Comparison of ENCODE assay signal across 12 mouse cellular contexts in genomic region chr7:29341722-29342121, GRCm38 (mm10). TPM values are rescaled to one million over a fixed set of nuclear protein-coding genes. Genes with fewer than 3 reads are reported as not detected.
DNase-seq lines count a peak whose midpoint lies in the region; ATAC-seq and TF ChIP-seq lines count a peak whose summit lies in the region.
"Had no signal": no experiment of that assay in that cellular context is flagged by ENCODE, and none has a peak within 500 bp of the region (broad histone marks: within the 10 kb centered on the region; RNA-seq: fewer than 3 reads in every experiment).

No protein-coding gene starts in this region.

- H3K9me3 ChIP-seq in hindbrain, embryonic 16.5 days (ENCODE audit: control insufficient read depth, low read length), result no peaks in the 10 kb centered on the region
- H3K9me3 ChIP-seq in kidney, embryonic 16.5 days (ENCODE audit: low read length), result no peaks in the 10 kb centered on the region

- peaks cover 9% of the 10 kb centered on the region for H3K4me1 ChIP-seq in cortical plate, adult 2 months (ENCODE audit: control insufficient read depth, insufficient read depth, low read length)
- H3K4me1 ChIP-seq in hindbrain, embryonic 16.5 days (ENCODE audit: control insufficient read depth, insufficient read depth, low read depth, low read length), result peaks cover 9% of the 10 kb centered on the region
- peaks cover 5% of the 10 kb centered on the region; the same call in 1 of the 2 replicates for H3K4me1 ChIP-seq in kidney, embryonic 16.5 days (ENCODE audit: insufficient read depth, low read length)

- no peak for DNase-seq in layer of hippocampus, adult 2 months (ENCODE audit: low spot score in 2 of 2)
- DNase-seq in layer of hippocampus, adult 18-20 months (ENCODE audit: low spot score in 2 of 2), result no peak
- DNase-seq in ES-CJ7 (ENCODE audit: low read depth, low spot score), result peak; percentile 24
- DNase-seq in urinary bladder, adult 2 months (ENCODE audit: low spot score), result no peak
- no peak for DNase-seq in gastrocnemius, postnatal 14 days
- DNase-seq: adrenal gland, adult 2 months; cerebellum, adult 9-10 months; kidney, postnatal 10 days had no signal

- H3K9ac ChIP-seq in hindbrain, embryonic 16.5 days (ENCODE audit: low read depth, low read length), result peak overlapping the region; percentile 31
- H3K9ac ChIP-seq in kidney, embryonic 16.5 days (replicated peaks; ENCODE audit: low read length), result no peak overlapping the region

- H3K27me3 ChIP-seq in hindbrain, embryonic 16.5 days (replicated peaks; ENCODE audit: control insufficient read depth, insufficient read depth, low read length), result no peaks in the 10 kb centered on the region
- peaks cover 15% of the 10 kb centered on the region; the same call in 1 of the 2 replicates for H3K27me3 ChIP-seq in kidney, embryonic 16.5 days (ENCODE audit: insufficient read depth, low read length)

- no peaks in the 10 kb centered on the region; the same call in none of the 2 replicates for H3K36me3 ChIP-seq in hindbrain, embryonic 16.5 days (ENCODE audit: control insufficient read depth, insufficient read depth, low read length)
- H3K36me3 ChIP-seq in kidney, embryonic 16.5 days (ENCODE audit: insufficient read depth, low read length), result peaks cover 7% of the 10 kb centered on the region; the same call in 1 of the 2 replicates

- ATAC-seq in hindbrain, embryonic 16.5 days, result 0 out of 2 replicates have a peak, but pooled peaks have one; percentile 28
- no peak for ATAC-seq in kidney, embryonic 16.5 days (ENCODE audit: low FRiP score, low TSS enrichment)

- no peak for TF ChIP-seq CTCF in layer of hippocampus, adult 2 months (conservative IDR thresholded peaks at IDR 0.05)
- TF ChIP-seq CTCF in cortical plate, adult 2 months (IDR thresholded peaks at IDR 0.05; ENCODE audit: extremely low read depth, insufficient read depth, low read length), result no peak

- intact Hi-C loops in gastrocnemius, postnatal 14 days (cut with DNase I; ENCODE audit: low total_unique reads), result no loop called here

- WGBS in hindbrain, embryonic 16.5 days, result 51% methylated on average over 12 of the region's 12 CpGs
- 74% methylated on average over 12 of the region's 12 CpGs for WGBS in kidney, embryonic 16.5 days

- no peak overlapping the region for H3K4me3 ChIP-seq in layer of hippocampus, adult 2 months
- no peak overlapping the region for H3K4me3 ChIP-seq in cortical plate, adult 2 months (ENCODE audit: insufficient read depth, low read length)
- H3K4me3 ChIP-seq in hindbrain, embryonic 16.5 days (ENCODE audit: low read length), result no peak overlapping the region
- H3K4me3 ChIP-seq in kidney, embryonic 16.5 days (ENCODE audit: low read length), result no peak overlapping the region

- H3K4me2 ChIP-seq in hindbrain, embryonic 16.5 days (ENCODE audit: low read length), result no peak overlapping the region
- no peak overlapping the region for H3K4me2 ChIP-seq in kidney, embryonic 16.5 days (replicated peaks; ENCODE audit: low read depth, low read length)

- peak overlapping the region; percentile 81 for H3K27ac ChIP-seq in layer of hippocampus, adult 2 months
- H3K27ac ChIP-seq in cortical plate, adult 2 months (ENCODE audit: insufficient read depth, low read length), result no peak overlapping the region
- peak overlapping the region; percentile 46; the same call in 1 of the 2 replicates for H3K27ac ChIP-seq in hindbrain, embryonic 16.5 days (ENCODE audit: low read depth, low read length)
- H3K27ac ChIP-seq in kidney, embryonic 16.5 days (ENCODE audit: low read length), result no peak overlapping the region

- 0 out of 2 replicates have a peak, but pooled peaks have one; percentile 17 for TF ChIP-seq POLR2A in cortical plate, adult 2 months (IDR thresholded peaks at IDR 0.05; ENCODE audit: extremely low read depth, insufficient read depth, low read length)

RNA-seq across cellular contexts. Expression of gene Dpf1, which starts 38.0 kb away (rescaled TPM):
- 100 to 1,000 TPM; 106 to 113 TPM for total RNA-seq in layer of hippocampus, adult 2 months (2021)
- 100 to 1,000 TPM; 105 to 112 TPM for total RNA-seq in layer of hippocampus, adult 18-20 months (2021)
- 59.6 and 65.1 TPM in 2 replicates for polyA plus RNA-seq in cortical plate, adult 2 months (2012; rRNA removed)
- 166 and 173 TPM in 2 replicates for polyA plus RNA-seq in hindbrain, embryonic 16.5 days (2015; fragmentation: Nextera tagmentation; extraction: Ambion mirVana)
- polyA plus RNA-seq in urinary bladder, adult 2 months (2012; rRNA removed), result 1.3 and 2.8 TPM in 2 replicates
- 3.0 and 3.5 TPM in 2 replicates for polyA plus RNA-seq in kidney, embryonic 16.5 days (2015; fragmentation: Nextera tagmentation; extraction: Ambion mirVana)
- 1 to 10 TPM; 2.7 to 4.5 TPM for total RNA-seq in gastrocnemius, postnatal 14 days (2021)
- total RNA-seq: liver, adult 2 months had no signal

RNA-seq across cellular contexts. Expression of gene Ppp1r14a, which starts 52.6 kb away (rescaled TPM):
- 10 to 100 TPM; 20.8 to 21.6 TPM for total RNA-seq in layer of hippocampus, adult 2 months (2021)
- 10 to 100 TPM; 28.1 to 31.3 TPM for total RNA-seq in layer of hippocampus, adult 18-20 months (2021)
- polyA plus RNA-seq in cortical plate, adult 2 months (2012; rRNA removed), result 40.8 and 44.7 TPM in 2 replicates
- 2.8 and 2.9 TPM in 2 replicates for polyA plus RNA-seq in hindbrain, embryonic 16.5 days (2015; fragmentation: Nextera tagmentation; extraction: Ambion mirVana)
- polyA plus RNA-seq in urinary bladder, adult 2 months (2012; rRNA removed), result 303 and 338 TPM in 2 replicates
- 19.6 and 25.1 TPM in 2 replicates for polyA plus RNA-seq in kidney, embryonic 16.5 days (2015; fragmentation: Nextera tagmentation; extraction: Ambion mirVana)
- 10 to 100 TPM in 1 of 2 experiments, 1 to 10 TPM in 1; 9.4 to 11.6 TPM for total RNA-seq in gastrocnemius, postnatal 14 days (2021)

Comparison
In these comparisons a context has a peak if more than half of its experiments do, and no peak if none do; other contexts are left out.
1. H3K27ac ChIP-seq: peak in layer of hippocampus, adult 2 months (single experiment) and hindbrain, embryonic 16.5 days (single experiment); none in cortical plate, adult 2 months (single experiment) and kidney, embryonic 16.5 days (single experiment).
2. RNA of gene Dpf1, which starts 38.0 kb away (polyA plus RNA-seq): 166 to 173 TPM in hindbrain, embryonic 16.5 days and 59.6 to 65.1 TPM in cortical plate, adult 2 months; 3.0 to 3.5 TPM in kidney, embryonic 16.5 days and 1.3 to 2.8 TPM in urinary bladder, adult 2 months; every median in the first group is over 10 times any median in the second.